Mouse (Mus musculus) monocyte, adult 2 months (primary cell): Measurements from ENCODE around the gene Apol8.

Experiments used
- DNase-seq, 2 experiments: peaks; one replicate each; pipeline ENCODE4 v3.0.0; 2022; ENCODE audit warnings: low spot score in 2 of 2, low read depth in 1 of 2

Apol8 gene

GRCm38 (mm10) chr15:77756848-77757247 lies at the start of gene Apol8:
Gene Apol8, minus strand, starts transcription at chr15:77757003.
- DNase-seq: peak; percentile 37 to 40

GRCm38 (mm10) chr15:77805657-77806056 lies 48.9 kb upstream of the Apol8 start:
- no peak for DNase-seq

- DNase-seq: no peak
Measured at GRCm38 (mm10) chr15:77804949-77805348, 48.1 kb upstream of the Apol8 start.

- no peak for DNase-seq
Measured at GRCm38 (mm10) chr15:77804460-77804859, 47.7 kb upstream of the Apol8 start.

- no peak for DNase-seq
Measured at GRCm38 (mm10) chr15:77803747-77804146, 46.9 kb upstream of the Apol8 start.

GRCm38 (mm10) chr15:77802992-77803391 lies 46.2 kb upstream of the Apol8 start:
- no peak for DNase-seq

- no peak for DNase-seq
Measured at GRCm38 (mm10) chr15:77801188-77801587, 44.4 kb upstream of the Apol8 start.

- DNase-seq: peak; percentile 70 to 79
Measured at GRCm38 (mm10) chr15:77800511-77800910, 43.7 kb upstream of the Apol8 start.

- DNase-seq: no peak
Measured at GRCm38 (mm10) chr15:77799491-77800474, 43.0 kb upstream of the Apol8 start.

- no peak for DNase-seq
Measured at GRCm38 (mm10) chr15:77798664-77799490, 42.1 kb upstream of the Apol8 start.

GRCm38 (mm10) chr15:77797609-77798411 lies 41.0 kb upstream of the Apol8 start:
- DNase-seq: no peak

GRCm38 (mm10) chr15:77796409-77797035 lies 39.7 kb upstream of the Apol8 start:
- DNase-seq: no peak

- no peak for DNase-seq
Measured at GRCm38 (mm10) chr15:77794908-77795356, 38.1 kb upstream of the Apol8 start.

GRCm38 (mm10) chr15:77794138-77794907 lies 37.5 kb upstream of the Apol8 start:
- DNase-seq: no peak

GRCm38 (mm10) chr15:77793554-77793953 lies 36.8 kb upstream of the Apol8 start:
- no peak for DNase-seq

- no peak for DNase-seq
Measured at GRCm38 (mm10) chr15:77793094-77793493, 36.3 kb upstream of the Apol8 start.

GRCm38 (mm10) chr15:77792056-77792455 lies 35.3 kb upstream of the Apol8 start:
- DNase-seq: no peak

- no peak for DNase-seq
Measured at GRCm38 (mm10) chr15:77790656-77791405, 34.0 kb upstream of the Apol8 start.

GRCm38 (mm10) chr15:77789186-77789585 lies 32.4 kb upstream of the Apol8 start:
- no peak for DNase-seq
